Mouse (Mus musculus): ENCODE results near the gene Pknox2.

DNA sequence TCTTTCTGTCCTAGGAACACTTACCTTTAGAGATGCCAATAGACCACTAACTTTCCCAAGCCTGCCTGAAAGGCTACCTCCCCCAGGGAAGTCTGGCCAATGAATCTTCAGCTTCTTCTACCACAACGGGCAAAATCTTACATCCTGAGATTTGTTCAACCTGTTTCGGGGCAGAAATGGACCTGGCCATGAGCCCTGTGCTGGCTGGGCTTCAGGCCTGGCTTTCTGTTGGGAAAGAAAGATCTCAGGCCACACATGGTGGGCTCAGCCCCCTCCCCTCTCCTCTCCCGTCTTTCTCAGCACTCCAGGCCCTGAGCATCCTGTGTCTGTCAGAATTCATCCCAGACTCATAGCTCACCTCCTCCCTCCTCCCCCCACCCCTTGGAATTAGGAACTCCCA lies 228.6 kb downstream of the Pknox2 start:
- TF ChIP-seq CTCF (IDR thresholded peaks at IDR 0.05; ENCODE audit: control insufficient read depth, insufficient read depth, insufficient replicate concordance, low read depth, low read length) (no peak), POLR2A (IDR thresholded peaks at IDR 0.05; ENCODE audit: control insufficient read depth, low read depth, low read length) (no peak)
